Mouse (Mus musculus) heart, adult 8-10 months (tissue): ENCODE data around the gene Creb5. TPM values are rescaled to one million over a fixed set of nuclear protein-coding genes. Genes with fewer than 3 reads are reported as not detected.
A peak's percentile ranks its signal among the peaks of the same experiment; 100 is the strongest.

Experiments
- DNase-seq: peaks from one replicate; pipeline ENCODE4 v3.0.0; 2022; ENCODE audit warnings: low spot score
- total RNA-seq, 4 experiments: library from RNA; stranded (reverse); gene quantifications; 2 replicates each; pipeline ENCODE4 v1.2.4; 2022

The Creb5 gene
- 1 to 10 TPM; 4.5 to 9.9 (median 8.2) TPM for total RNA-seq

DNA sequence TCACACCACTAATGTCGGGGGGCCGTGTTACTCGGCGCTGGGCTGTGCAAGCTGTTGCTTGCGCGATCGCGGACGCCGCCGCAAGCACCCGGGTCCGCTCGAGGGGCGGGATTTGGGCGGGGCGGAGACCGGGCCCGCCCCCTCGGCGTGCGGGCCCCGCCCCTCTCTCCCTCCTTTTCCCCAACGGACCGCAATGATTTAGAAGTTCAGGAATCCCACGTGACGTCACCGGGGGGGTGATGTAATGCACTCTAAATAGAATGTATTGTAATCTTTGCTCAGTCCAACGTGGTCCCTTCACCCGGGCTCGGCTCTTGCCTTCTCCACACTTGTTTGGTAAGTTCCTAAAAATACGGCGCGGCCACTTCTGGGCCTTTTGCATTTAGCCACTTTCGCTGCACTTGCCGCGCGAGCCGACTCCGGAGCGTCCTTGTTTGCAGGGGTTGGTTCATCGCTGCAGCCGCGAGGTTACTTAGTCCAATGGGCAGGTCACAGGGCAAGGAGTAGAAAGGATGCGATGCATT is at the start of gene Creb5:
Gene Creb5 (plus strand): TSS at position 233 of the 524 bp plus-strand sequence.
- peak; percentile 98 for DNase-seq

DNA sequence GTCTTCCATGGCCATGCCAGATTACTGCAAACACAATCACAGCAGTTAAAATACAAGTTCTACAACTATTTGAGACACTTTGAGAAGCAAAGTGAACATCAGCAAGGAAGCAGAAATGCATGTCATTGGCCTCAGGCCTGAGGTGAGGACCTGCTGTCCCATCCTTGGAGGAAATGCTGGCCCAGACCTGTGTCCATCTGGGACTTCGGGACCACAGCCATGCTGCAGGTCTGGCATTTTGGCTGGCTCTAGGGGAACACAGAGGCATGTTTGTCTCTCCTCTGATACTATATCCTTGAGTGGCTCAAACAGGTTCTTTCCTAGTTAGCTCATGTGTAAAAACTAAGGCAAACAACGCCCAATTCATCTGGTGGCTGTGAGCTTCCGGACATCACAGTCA is 27.2 kb upstream of the Creb5 start:
- DNase-seq: no peak

DNA sequence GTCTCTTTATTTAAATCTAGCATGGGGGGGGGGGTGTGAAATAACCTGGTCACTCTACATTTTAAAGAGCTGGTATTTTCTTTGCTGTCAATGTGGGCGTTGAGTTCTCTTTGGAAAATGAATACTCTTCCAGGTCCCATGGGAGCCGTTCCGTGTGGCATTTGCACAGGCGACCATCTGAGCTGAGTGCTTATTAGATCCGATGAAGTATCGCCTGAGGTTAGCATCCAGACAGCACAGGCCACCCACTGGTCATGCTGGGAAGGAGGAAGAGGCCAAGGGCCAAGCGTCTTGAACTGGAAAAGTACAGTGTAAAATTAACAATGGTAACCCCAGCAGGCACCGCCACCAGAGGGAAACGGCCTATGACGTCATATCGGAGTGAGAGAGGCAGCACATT is 24.7 kb upstream of the Creb5 start:
- DNase-seq: no peak

DNA sequence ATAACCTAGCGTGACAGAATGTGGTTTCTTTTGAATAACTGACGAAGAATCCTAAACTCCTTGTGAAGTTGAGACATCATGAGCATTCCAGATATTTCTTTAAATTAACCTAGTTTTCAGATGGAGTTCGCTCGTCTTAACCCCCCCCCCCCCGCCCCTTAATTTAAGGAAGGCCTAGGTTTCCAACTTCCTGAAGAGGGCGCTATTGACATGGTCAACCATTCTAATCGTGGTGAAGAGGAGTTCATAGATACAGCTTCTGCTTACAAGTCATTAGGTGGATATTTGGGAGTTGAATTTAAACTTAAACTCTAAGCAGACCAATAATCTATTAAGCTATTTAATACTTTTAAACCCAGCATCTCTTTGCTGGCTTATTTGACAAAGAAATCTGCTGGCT is 20.0 kb upstream of the Creb5 start:
- peak; percentile 53 for DNase-seq

DNA sequence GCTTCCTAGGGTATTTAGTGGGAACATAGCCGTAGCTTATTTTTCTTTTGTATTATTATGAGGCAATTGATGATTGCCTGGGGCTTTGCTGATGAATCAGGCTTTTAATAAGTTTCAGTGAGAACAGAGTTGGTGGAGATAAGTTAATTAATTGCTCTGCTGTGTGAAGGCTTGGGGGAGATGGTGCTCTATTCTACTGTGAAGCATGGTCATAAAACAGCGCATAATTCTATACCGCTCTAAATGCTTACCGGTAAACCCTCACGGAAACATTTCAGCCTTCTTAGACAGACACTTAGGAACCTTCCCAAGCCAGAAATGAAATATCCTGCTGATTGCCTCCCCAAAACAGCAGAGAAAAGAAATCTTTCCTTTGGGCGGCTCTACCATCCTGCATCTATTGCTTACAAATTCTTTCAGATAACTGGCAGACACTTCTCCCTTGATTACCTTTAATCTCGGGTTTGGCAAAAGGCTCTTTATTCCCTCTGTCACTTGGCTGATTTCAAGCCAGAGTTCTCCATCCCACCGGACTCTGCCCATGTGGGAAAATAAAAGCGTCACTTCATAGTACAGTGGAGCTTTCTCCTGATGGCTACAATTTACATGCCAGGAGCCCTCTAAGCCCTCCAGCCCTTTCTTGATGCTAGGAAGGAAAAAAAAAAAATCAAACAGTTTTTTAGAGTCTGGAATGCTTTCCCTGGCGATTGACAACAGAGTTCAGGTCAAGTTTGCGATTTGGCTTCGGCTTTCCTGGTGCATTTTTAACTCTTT is 19.2 kb upstream of the Creb5 start:
- no peak for DNase-seq

DNA sequence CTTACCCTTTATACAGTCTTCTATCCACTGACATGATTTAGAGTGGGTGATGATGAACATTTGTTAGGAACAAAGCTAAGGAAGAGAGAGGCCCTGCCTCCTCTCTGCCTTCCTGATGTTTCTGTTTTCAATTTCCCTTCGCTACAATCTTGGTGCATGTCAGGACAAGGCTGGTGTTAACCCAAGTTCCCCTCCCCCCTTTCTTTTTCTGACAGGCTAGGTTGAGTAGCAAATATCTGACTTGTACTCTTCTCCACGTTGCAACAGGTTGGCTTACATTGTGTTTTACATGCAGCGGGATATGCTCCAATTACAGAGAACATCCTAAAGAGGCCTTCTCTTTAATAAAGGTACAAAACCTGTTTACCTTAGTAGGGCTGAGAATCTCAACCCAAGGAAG is 15.9 kb upstream of the Creb5 start:
- DNase-seq: no peak

DNA sequence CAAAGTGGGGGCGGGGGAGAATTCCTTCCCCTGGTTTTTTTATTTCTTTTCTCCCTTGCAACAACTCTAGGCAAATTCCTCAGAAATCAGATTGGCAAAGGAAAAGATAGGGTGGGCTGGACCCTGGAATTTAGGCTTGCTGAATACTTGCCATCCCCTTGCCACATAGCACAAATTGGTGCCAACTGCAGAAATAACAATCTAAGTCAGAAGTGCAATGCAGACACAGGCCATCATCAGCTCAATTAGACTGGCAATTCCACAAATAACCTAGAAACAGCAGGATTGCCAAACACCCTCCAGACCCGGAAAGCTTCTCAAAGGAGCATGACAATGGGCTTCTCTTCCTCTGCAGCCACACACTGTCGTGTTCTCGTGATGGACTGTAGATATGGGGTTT is 15.4 kb upstream of the Creb5 start:
- DNase-seq: no peak

DNA sequence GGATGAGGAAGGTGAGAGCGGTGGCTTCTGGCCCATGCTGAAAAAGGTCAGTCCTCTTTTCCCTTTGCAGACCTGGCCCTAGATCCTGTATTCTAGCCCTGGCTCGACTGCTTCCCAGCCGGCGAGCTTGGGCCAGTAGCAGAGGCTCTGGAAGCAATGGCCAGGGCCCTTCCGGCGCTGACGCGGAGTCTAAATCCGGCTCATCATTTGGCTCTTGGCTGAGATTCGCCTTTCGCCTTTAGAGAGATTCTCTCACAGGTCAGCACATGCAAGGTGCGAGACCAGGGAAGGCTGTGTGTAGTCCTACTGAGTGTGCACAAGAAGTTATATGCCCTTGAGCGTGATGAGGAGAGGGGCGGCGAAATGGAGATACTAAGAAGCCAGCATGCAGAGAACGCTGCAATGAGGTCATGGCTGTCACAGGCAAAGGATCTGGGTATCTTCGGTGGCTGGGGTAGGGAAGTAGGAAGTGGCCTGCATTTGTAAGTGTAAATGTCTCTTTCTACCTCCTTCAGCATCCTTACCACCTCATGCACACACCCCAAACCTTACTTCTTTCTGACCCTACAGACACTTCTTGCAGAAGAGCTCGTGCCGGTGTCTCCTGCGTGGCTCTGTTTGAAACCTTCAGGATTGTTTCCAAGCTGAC is 557 bp upstream of the Creb5 start:
- DNase-seq: peak; percentile 74

DNA sequence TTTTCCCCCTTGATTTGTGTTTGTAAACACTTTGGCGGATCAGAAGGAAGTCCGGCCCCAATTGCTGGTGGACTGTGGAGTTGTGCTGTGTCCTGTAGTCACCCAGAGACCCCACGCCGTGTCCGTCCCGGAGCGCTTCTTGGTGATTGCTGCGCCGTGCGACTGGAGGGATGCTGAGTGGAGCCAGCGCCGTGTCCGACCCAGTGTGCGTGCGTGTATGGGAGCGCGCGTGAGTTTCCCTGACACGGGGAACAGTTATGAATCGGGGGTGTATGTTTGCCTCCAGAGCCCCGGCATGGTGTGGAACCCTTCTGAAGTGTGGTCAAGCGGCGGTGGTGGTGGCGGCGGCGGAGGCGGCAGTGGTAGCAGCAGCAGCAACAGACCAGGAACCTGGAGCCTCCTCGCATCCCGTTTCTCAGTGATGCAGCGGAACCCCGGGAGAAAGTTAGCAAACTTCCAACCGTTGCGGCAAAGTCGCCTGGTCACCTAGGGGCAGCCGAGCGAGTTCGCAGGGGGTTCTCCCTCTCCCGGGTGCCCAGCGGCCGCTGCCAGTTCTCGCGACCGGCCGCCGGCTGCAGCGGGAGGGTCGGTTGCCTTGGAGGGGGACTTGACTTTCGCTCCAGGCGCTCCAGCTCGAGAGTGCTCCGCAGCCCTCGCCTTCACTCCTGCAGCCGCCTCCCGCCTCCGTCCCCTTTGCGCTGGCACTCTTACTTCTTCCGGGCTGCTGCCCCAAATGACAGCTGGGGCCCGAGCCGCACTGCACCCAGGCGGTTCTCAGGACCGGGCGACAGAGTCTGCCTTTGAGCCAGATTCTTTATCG is 702 bp downstream of the Creb5 start:
- DNase-seq: no peak

DNA sequence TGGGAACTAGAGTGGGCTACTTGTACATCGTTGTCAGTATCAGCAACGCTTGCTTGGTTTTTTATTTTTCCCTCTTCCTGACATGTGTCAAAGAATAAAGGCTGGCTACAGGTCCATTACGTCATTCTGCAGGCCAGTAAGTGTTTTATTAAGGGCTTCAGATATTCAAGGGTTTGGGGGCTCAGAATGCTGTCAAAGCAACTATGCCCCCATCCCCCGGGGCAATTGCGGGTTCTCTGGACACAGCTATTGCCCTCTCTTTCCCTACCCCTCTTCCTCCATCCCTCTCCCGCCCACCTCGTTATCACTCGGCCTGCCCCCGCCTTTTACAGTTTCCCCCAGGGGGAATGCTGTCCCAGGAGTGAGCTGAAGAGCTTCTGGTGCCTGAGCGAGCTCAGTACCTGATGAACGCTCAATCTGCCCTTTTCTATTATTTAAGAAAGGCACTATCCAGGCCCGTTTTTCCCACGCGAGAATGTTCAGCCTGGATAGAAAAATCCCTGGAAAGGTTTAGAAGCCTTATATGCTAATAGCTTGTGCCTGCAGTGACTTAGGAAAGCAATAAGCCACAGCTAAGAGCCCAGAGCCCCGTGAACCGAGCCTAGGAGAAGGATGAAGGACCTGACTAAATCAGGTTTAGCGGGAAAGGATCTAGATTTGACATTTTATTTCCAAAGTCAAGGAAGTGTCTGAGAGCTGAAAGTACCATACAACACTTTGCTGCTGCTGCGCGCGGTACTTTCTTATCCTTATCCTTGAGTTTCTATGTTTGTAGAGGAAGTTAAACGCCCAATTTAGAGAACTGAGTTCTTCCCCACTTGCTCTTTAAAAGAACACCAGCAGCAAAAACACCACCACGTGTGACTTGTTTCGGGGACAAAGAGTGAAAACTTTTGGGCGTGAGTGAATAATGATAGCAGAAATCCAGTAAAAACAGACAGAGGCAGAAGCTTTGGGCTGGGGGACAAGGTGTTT is 1.8 kb downstream of the Creb5 start:
- DNase-seq: peak; percentile 21

DNA sequence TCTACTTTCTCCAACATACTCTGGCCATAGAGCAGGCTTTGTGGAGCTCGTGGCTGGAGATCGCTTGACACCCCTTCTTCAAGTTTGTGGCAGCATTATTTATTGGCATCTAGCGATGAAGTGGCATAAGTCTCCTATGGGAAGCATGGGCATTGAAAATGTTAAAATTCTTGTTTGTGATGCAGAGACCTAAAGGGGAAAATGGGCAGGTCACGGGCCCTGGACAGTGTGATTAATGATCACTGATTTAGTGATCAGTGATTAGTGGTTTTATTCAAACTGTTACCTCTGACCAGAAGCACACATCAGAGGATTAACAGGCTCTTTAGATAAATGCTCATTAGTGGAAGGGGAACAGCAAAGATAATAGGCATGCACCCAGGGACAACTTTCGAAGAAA is 2.6 kb downstream of the Creb5 start:
- DNase-seq: no peak

DNA sequence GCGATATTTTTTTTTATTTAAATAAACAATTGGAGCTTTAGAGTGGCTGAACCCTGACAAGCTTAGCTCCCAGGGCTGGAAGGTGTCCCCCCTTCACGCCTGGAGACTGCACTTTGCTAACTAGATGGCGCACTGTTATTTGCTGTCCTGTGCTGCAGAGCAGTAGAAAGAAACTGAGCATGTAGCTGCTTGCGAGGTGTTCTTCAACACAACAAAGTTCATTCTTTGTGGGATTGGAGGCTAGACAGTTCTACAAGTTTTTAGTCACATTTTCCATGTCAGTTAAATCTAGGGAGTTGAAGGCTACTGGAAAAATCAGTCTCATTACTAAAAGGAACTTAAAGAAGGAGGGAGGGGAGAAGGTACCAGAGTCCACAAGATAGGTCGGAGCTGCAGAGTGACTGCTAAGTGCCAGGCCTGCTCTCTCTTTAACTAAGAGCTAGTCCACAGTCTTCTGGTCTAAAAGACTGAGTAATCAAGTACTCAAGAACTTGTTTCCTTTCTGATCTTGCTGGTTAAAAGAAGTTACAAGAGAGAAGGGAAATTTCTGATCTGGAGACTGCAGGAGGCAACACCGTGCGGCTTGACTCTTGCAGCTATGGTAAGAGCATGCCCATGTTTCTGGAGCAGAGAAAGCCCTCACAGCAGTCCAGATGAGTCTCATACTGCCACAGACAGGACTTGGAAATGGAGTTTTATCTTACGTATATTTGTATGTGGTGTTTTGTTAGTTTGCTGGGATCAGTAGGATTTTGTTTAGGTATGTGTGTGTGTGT is 3.3 kb downstream of the Creb5 start:
- peak; percentile 21 for DNase-seq

DNA sequence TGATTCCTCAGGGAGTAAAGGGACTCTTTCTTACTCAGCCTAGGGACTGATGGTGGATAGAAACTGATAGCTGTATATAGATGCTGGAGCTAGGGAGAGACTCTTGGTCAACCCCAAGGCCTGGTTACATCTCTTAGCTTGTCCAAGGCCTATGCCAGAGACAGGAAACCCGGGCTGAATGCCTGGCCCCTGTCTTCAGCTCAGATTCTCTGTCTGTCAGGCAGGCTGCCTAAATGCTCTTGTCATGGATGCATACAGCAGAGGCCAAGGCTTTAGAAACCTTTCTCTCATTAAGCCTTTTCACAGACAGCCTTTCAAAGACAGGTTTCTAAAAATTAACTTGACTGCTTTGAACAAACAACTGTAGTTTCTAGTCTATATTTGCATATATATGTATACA is 5.9 kb downstream of the Creb5 start:
- DNase-seq: no peak

DNA sequence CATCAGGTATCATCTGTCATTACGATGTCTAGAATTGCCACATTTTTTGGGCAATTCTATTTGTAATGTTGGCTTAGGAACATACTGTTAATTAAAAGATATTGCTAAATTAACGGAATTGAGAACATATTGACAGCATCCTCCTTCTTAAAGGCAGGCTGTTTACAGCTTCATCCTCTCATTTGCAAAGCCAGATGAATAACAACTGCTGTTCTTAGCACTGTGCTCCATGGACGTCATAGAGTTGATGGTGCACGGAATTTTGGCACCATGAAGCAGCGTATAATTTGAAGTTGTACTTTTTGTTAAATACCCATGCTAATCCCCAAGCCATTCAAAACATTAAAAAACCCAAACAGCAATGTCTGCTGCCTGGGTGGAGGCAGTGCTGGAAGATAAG is 10.8 kb downstream of the Creb5 start:
- DNase-seq: no peak

DNA sequence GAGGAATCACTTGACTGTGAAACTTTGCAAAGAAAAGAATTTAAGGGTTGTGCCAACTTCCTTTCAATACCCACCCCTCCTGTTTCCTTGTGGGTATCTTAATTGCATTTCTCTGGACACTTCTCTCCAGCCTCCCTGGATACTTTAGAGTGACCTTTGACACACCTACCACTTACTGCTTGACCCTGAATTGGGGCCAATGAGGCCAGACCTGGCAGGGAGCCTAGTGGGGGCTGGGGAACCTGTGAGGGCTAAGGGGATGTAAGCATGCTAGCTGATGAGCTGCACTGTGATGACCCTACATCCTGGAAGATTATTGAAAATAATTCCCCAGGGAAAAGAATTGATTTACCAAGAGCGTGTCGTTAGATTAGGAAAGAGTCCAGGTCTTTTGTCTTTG is 17.1 kb downstream of the Creb5 start:
- no peak for DNase-seq

DNA sequence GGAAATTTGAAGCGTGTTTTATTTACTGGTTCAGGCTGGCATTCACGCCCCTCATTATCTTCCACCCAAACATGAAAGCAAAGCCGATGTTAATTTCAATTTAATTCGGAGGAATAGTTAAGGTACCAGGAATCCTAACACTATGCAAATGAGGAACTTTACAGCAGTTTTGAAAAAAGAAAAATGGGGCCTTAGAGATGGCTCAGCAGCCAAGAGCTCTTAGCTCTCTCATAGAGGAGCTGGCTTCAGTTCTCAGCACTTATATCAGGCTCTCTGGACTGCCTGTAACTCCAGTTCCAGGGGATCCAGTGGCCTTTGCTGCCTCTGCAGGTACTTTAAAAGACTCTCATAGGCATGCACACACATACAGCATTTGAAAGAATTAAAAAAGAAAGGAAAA is 19.1 kb downstream of the Creb5 start:
- DNase-seq: no peak

DNA sequence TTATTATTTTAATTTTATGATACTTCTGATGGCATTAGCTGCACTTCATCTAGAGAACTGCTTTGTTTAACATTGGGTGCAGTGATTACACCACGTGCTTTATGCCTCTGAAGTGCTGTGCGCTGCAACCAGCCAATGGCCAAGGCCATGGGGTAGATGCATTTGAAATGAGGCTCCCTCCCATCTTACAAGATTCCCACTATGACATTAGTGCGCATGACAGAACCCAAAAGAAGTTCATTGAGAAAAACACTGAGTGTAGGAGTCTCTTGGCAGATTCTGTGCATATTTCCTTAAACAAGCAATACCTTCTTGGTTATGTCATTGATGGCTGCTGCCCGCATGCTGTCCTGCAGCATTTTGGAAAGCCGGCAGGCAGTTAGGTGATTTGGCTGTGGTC is 19.6 kb downstream of the Creb5 start:
- no peak for DNase-seq

DNA sequence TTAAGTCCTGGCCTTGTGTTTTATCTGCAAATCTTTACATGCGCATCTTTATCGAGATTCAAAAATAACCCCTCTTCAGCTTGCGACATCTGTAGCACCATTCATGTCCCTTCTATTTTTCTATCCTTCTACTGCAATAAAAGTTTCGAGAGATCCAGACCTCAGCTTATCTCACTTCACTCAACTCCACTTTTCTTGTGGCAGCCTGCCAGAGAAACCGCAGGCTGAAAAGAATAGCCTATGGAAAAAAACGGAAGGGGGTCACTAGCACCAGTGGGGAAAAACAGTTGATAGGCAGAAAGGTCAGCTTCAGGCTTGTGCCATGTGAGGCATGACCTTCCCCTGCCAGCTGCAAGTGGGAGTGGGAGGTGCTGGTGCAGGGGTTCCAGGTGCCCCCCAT is 21.6 kb downstream of the Creb5 start:
- DNase-seq: no peak

DNA sequence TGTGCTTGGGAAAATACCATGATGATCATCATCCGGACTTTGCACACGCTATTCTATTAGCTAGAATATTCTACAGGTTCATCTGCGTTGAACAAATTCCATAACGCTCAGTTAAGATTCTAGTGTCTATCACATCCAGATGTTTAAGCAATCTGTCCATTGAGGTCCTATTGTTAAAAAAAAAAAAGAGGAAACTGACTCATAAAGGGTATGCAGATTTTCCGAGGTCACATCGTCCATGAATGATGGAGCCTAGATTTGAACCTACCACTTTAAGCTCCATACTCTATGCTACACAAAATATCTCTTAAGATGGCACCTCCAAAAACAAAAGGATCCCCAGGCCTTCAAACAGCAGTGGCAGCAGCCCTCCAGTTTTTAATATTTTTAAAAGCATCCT is 26.5 kb downstream of the Creb5 start:
- DNase-seq: no peak

DNA sequence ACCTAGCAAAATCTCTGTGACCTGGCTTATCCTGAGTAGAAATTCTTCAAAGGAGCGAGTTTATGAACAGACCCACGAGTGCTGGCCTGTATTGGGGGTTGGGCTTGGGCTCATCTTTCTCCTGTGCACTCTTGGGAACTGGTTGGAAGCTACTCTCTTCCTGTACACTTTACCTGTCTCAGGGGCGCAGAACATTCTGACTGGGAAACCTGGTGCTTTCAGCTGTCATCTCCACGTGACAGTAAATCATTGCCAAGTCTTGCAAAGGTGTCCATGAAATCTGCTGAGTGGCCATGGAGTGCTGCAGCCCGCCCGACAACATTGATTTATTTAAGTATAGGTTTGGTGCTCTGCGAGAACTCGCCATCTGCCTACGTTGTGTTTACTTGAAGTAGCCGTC is 27.1 kb downstream of the Creb5 start:
- DNase-seq: no peak
